Mouse (Mus musculus) embryonic facial prominence, embryonic 15.5 days (tissue): Measurements from ENCODE around the gene Syne3. TPM values are rescaled to one million over a fixed set of nuclear protein-coding genes. Genes with fewer than 3 reads are reported as not detected.

ENCODE experiments used
- ATAC-seq: fragments of 200-750 bp; cut with Nextera tagmentation; 2 replicates; pipeline ENCODE4 v1.8.0; 2017; ENCODE audit warnings: low read depth, moderate TSS enrichment; ENCODE audit not compliant: insufficient number of reproducible peaks, low FRiP score, low TSS enrichment
- H3K27ac ChIP-seq: fragments of 300-500 bp; sonication (generic); replicated peaks from 2 replicates; pipeline ENCODE4 v1.5.1; 2015; ENCODE audit warnings: mild to moderate bottlenecking, inconsistent platforms
- H3K27me3 ChIP-seq: fragments of 300-500 bp; sonication (generic); 2 replicates; pipeline ENCODE4 v1.6.1; 2015; ENCODE audit warnings: inconsistent platforms
- H3K36me3 ChIP-seq: fragments of 300-500 bp; sonication (generic); 2 replicates; pipeline ENCODE4 v1.6.1; 2015; ENCODE audit warnings: mild to moderate bottlenecking, inconsistent platforms
- H3K4me1 ChIP-seq: fragments of 300-500 bp; sonication (generic); 2 replicates; pipeline ENCODE4 v1.6.1; 2015; ENCODE audit warnings: inconsistent platforms
- H3K4me2 ChIP-seq: fragments of 300-500 bp; sonication (generic); replicated peaks from 2 replicates; pipeline ENCODE4 v1.6.1; 2015; ENCODE audit warnings: mild to moderate bottlenecking, inconsistent platforms
- H3K4me3 ChIP-seq: fragments of 300-500 bp; sonication (generic); replicated peaks from 2 replicates; pipeline ENCODE4 v1.5.1; 2015; ENCODE audit warnings: mild to moderate bottlenecking, inconsistent platforms
- H3K9ac ChIP-seq: fragments of 300-500 bp; sonication (generic); 2 replicates; pipeline ENCODE4 v1.6.1; 2015; ENCODE audit warnings: inconsistent platforms
- H3K9me3 ChIP-seq: fragments of 300-500 bp; sonication (generic); replicated peaks from 2 replicates; pipeline ENCODE4 v1.6.1; 2016; ENCODE audit warnings: inconsistent platforms
- WGBS: fragments of 180-500 bp; shearing (Covaris S2); methylation state at CpG from one replicate; pipeline ENCODE4 v1.1.7; 2015; 5-methylcytosine and 5-hydroxymethylcytosine counted together
- polyA plus RNA-seq: library from polyadenylated mRNA; unstranded; fragments of >200 nt; fragmentation: Nextera tagmentation; extraction: Ambion mirVana; gene quantifications from 2 replicates; pipeline ENCODE4 v1.2.1, GENCODE M21; 2015

Syne3 gene
- polyA plus RNA-seq, 1 experiment from 2014 or later = 3.6 TPM

DNA sequence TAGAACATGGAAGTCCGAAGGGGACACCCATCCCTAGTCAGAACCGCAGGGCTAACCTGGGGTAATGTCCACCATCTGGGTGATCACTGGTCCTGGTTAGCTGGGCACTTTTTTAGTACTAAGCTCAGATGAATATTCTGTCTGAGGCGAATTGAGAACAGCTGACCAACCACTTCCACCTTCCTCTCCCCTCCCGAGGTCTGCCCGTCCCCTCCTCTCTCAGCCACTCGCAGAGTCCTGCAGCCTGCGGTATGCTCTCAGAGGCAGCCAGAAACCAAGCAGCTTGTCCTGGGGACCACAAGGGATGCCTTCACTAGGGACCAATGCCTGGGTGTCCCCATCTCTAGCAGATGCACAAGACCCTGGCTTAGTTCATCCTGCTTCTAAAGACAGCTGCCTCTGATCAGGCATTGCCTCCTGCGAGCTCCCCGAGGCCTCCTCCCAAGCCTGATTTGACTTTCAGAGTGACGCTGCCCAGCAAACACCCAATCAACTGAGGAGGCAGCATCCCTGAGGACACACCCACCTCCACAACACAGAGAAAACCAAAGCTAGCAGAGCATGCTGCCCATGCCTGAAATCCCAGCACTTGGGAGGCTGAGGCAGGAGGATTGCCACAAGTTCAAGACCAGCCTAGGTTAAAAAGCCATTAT, 11.8 kb downstream of the Syne3 start:
- no peak overlapping the region for H3K27ac ChIP-seq
- WGBS = 66% methylated on average over 10 of the region's 10 CpGs
- H3K9ac ChIP-seq = no peak overlapping the region
- no peak overlapping the region for H3K4me3 ChIP-seq
- H3K27me3 ChIP-seq = no peaks in the 10 kb centered on the region
- H3K4me1 ChIP-seq = peaks cover 18% of the 10 kb centered on the region
- H3K9me3 ChIP-seq = no peaks in the 10 kb centered on the region
- H3K4me2 ChIP-seq = no peak overlapping the region
- no peaks in the 10 kb centered on the region for H3K36me3 ChIP-seq
- no peak for ATAC-seq

DNA sequence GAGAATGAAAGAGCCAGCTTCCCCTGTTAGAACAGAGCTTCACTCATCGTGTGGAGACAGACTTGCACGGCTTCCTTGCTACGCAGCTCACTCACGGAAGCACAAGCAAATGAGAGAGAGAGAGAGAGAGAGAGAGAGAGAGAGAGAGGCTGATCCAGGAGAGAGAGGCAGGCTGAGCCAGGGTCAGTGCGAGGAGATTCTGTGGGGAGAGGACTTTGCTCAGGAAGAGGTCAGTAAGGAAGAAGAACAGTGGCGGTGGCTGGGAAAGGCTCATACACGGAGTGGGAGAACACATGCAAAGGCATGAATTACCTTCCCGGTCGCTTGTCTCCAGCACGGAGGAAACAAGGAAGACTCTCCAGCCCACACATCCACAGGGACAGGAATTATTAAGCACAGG, 12.4 kb downstream of the Syne3 start:
- Histone ChIP-seq H3K27me3 (no peaks in the 10 kb centered on the region), H3K27ac (no peak overlapping the region), H3K4me1 (peaks cover 13% of the 10 kb centered on the region), H3K4me3 (no peak overlapping the region), H3K9ac (no peak overlapping the region), H3K9me3 (no peaks in the 10 kb centered on the region), H3K4me2 (no peak overlapping the region), H3K36me3 (no peaks in the 10 kb centered on the region)
- ATAC-seq = no peak
- WGBS = 76% methylated on average over 10 of the region's 10 CpGs

DNA sequence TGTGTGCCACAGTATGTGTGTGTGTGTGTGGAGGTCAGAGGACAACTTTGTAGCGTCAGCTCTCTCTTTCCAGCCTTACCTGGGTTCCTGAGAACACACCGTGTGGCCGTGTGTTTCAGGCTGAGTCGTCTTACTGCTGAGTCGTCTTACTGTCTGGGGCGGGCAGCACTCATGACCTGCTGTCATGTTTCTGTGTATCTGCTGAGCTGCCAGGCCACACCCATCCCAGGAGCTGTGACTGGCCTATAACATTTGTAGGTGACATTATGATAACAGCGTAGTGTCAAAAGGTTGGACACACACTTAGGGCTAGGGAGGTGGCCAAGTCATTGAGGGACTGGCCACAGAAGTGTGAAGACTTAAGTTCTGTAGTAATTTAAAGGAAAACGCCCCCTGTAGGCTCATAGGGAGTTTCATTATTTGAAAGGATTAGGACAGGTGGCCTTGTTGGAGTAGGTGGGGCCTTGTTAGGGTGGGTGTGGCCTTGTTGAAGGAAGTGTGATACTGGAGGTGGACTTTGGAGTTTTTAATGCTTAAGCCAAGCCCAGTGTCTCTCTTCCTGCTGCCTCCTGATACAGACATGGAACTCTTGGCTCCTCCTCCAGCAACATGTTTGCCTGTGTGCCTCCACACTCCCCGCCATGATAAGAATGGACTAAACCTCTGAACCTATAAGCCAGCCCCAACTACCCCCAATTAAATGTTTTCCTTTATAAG, 13.4 kb downstream of the Syne3 start:
- 81% methylated on average over 9 of the region's 9 CpGs for whole genome bisulfite sequencing
- H3K27me3 ChIP-seq = no peaks in the 10 kb centered on the region
- no peaks in the 10 kb centered on the region for H3K9me3 ChIP-seq

DNA sequence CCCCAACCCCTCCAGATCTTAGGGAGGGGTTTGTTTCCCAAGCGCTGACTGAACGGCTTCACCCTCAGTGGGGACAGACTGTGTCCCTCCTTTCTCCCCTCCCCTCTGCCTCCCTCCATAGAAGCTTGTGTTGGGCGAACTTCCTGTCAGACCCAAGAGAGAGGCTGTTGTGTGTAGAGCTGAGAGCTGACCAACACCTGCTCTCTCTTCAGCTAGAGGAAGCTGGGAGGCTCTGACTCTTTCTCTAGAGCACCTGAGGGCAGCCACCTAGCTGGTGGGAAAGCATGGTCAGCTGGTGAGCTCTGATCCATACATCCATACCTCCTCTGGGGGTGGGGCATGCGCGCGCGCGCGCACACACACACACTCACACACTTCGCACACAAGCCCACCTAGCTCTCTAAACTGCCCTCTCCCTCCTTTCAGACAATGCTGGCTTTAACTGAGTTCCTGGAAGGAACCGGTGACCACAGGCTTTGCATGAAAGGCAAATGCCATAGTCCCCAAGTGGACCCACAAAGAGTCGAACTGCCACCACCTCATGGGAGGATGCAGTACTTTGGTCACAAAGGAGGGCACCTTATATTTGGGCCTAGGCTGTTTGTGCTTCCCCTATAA, 14.2 kb downstream of the Syne3 start:
- whole genome bisulfite sequencing = 85% methylated on average over 12 of the region's 12 CpGs

More for the DNA sequence above, 13.4 kb downstream of the Syne3 start:
- H3K4me1 ChIP-seq = peaks cover 13% of the 10 kb centered on the region
- H3K4me3 ChIP-seq = no peak overlapping the region
- H3K4me2 ChIP-seq = no peak overlapping the region
- H3K27ac ChIP-seq = no peak overlapping the region
- ATAC-seq = no peak
- no peak overlapping the region for H3K9ac ChIP-seq
- H3K36me3 ChIP-seq = no peaks in the 10 kb centered on the region

DNA sequence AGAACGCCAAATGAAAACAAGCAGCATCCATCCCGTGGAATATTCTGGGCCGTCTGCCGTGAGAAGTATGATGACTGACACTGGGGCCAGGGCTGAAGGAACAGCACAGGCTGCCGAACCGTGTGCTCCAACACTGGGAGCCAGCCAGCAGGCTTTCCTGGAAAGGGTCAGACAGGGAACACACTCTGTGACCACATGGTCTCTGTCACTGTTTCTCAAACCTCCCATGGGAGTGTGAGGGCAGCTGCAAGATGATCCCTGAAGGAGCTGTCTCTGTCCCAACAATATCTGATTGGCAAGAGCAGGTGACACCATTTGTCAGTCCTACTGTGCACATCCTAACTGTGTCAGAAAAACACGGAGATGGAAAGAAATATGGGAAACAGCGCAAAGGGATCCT, 16.8 kb downstream of the Syne3 start:
- no peak for ATAC-seq
- H3K36me3 ChIP-seq = no peaks in the 10 kb centered on the region
- 0 out of 2 replicates have a peak, but pooled peaks cover under 1% of the 10 kb centered on the region for H3K4me1 ChIP-seq
- H3K4me3 ChIP-seq = no peak overlapping the region
- no peak overlapping the region for H3K4me2 ChIP-seq
- H3K27me3 ChIP-seq = no peaks in the 10 kb centered on the region
- no peak overlapping the region for H3K9ac ChIP-seq
- H3K27ac ChIP-seq = peak overlapping the region; percentile 29; the same call in 1 of the 2 replicates
- 69% methylated on average over 8 of the region's 8 CpGs for WGBS
- H3K9me3 ChIP-seq = no peaks in the 10 kb centered on the region

More for the DNA sequence above, 14.2 kb downstream of the Syne3 start:
- no peak for ATAC-seq
- no peak overlapping the region for H3K4me3 ChIP-seq
- H3K4me2 ChIP-seq = no peak overlapping the region
- no peaks in the 10 kb centered on the region for H3K27me3 ChIP-seq
- peaks cover 9% of the 10 kb centered on the region for H3K4me1 ChIP-seq
- no peaks in the 10 kb centered on the region for H3K9me3 ChIP-seq
- H3K9ac ChIP-seq = no peak overlapping the region
- H3K27ac ChIP-seq = no peak overlapping the region
- H3K36me3 ChIP-seq = no peaks in the 10 kb centered on the region

DNA sequence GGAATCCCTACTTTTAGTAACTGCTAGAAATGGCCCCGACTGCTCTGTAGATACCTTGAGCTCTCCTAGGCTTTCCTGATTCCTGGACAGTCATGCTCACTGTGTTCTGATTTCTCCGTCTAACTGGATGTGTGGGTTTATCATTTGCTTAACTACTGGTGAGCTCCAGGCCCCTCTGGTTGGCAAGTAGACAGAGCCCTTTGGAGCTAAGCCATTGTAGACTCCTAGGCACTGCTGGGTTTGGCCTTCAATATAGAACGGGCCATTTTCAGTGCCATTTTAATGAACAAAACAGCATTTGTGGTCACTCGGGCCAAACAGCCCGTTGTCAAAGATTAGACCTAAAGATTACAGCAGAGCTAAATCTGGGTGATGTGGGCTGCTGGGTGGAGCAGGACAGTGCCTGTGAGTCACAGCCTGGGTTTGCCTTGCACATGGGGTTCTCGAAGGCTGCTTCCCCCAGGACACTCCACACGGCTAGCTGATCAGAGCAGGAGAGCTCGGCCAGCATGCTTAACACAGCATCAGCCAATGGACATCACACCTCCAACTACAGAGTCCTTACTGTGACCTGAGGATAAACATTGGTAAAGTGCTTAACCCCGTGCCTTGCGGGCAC, 17.4 kb downstream of the Syne3 start:
- H3K4me3 ChIP-seq = no peak overlapping the region
- H3K9ac ChIP-seq = no peak overlapping the region
- peak overlapping the region; percentile 29; the same call in 1 of the 2 replicates for H3K27ac ChIP-seq
- H3K4me2 ChIP-seq = no peak overlapping the region
- H3K9me3 ChIP-seq = no peaks in the 10 kb centered on the region
- H3K36me3 ChIP-seq = no peaks in the 10 kb centered on the region
- no peaks in the 10 kb centered on the region for H3K27me3 ChIP-seq
- no peak for ATAC-seq
- peaks cover 2% of the 10 kb centered on the region; the same call in 1 of the 2 replicates for H3K4me1 ChIP-seq
- WGBS = 79% methylated on average over 10 of the region's 10 CpGs

DNA sequence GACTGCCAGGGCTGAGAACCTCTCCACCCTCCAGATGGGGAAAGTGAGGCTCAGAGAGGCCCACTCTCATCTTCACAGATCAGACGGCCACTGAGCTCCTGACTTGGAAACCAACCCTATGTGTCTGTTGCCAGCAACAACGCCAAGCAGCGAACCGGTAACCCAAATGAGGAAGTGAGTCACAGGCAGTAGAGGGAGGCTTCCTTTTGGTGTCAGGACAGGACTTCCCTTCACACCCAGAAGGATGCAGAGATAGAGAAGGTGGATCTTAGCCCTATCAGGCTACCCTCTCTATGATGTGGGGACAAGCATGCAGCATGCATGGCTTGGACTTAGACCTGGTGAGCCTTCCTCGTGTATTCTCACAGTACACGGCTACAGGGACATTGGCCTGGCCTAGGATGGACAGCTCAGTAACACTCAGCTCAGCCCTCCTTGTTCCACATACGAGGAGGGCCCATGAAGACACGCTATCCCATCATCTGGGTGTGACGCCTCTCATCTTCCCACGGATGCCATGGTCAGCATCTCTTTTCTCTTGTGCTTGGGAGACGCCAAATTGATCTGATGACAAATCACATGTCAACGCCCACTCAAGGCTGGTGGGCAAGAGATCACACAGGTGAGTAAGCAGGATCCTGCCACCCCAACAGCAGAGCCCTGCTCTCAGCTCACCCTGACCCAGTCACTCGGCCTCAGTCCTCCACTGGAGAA, 18.7 kb downstream of the Syne3 start:
- 77% methylated on average over 13 of the region's 13 CpGs for WGBS
- ATAC-seq = no peak
- H3K9ac ChIP-seq = no peak overlapping the region
- no peak overlapping the region for H3K4me2 ChIP-seq
- no peak overlapping the region for H3K4me3 ChIP-seq
- peaks cover 6% of the 10 kb centered on the region; the same call in 1 of the 2 replicates for H3K4me1 ChIP-seq
- no peaks in the 10 kb centered on the region for H3K9me3 ChIP-seq
- no peak overlapping the region for H3K27ac ChIP-seq
- H3K36me3 ChIP-seq = no peaks in the 10 kb centered on the region
- H3K27me3 ChIP-seq = no peaks in the 10 kb centered on the region

DNA sequence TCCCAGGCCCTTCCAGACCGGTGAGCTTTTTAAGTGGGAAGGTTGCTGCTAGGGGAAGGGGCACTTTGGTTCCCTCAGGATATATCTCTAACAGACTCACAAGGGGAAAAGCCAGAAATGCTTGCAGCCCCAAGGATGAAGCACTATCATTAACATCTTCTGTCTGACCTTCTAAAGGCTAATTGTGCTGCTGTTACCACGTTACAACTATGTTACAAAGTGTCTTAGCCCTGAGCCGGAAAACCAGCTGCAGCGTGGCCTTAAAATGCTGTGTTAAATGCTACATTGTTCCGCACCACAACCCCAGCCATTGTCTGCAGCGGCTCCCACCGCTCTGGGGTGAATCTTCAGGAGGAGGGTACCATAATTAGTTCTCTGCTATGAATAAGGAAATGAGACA, 21.7 kb downstream of the Syne3 start:
- H3K4me3 ChIP-seq = no peak overlapping the region

DNA sequence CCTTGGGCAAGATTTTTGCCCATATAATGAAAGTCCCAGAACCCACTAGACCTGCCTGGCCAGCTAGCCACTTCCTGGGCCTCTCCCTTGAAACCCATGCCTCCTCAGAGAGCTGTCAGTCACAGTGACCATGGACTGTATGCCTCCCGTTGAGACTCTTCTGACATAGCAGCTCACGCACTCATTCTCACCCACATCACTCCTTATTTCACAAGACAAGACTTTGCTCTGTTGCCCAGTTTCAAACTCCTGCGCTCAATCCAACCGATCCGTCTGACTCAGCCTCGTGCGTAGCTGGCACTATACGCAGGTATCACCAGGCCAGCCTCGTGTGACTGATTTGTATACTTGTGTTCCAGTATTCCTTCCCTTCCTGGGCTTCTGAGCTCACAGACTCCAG, 22.8 kb downstream of the Syne3 start:
- no peak overlapping the region for H3K9ac ChIP-seq
- H3K27me3 ChIP-seq = no peaks in the 10 kb centered on the region
- 89% methylated on average over 9 of the region's 9 CpGs for WGBS
- no peaks in the 10 kb centered on the region for H3K9me3 ChIP-seq
- H3K27ac ChIP-seq = 0 out of 2 replicates have a peak overlapping the region, but pooled peaks have one; percentile 11
- H3K4me3 ChIP-seq = no peak overlapping the region
- peaks cover 27% of the 10 kb centered on the region for H3K4me1 ChIP-seq
- no peaks in the 10 kb centered on the region for H3K36me3 ChIP-seq
- no peak overlapping the region for H3K4me2 ChIP-seq
- no peak for ATAC-seq

More for the DNA sequence above, 21.7 kb downstream of the Syne3 start:
- Histone ChIP-seq H3K27ac (no peak overlapping the region), H3K36me3 (no peaks in the 10 kb centered on the region), H3K9ac (no peak overlapping the region), H3K9me3 (no peaks in the 10 kb centered on the region), H3K27me3 (no peaks in the 10 kb centered on the region), H3K4me2 (no peak overlapping the region), H3K4me1 (peaks cover 23% of the 10 kb centered on the region)
- WGBS = 51% methylated on average over 7 of the region's 7 CpGs
- ATAC-seq = no peak

DNA sequence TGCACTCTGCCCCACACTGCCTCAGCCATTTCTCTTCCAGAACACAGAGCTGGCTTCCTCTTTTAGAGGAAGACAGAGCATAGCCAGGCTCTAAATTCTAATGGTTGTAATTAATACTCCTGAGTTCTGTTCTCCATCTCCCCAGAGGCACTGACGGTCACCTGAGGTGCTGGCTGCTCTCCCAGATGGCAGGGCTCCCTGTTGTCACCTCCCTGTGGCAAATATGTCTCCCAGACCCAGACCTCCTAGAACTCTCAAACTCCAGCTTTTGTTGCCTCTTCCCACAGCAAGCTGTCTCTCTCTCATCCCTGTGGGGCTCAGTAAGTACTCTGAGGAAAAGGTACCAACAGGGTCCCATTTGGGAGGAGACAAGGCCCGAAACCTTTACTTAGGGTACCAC, 23.6 kb downstream of the Syne3 start:
- no peak overlapping the region for H3K4me2 ChIP-seq
- H3K9me3 ChIP-seq = no peaks in the 10 kb centered on the region
- H3K4me3 ChIP-seq = no peak overlapping the region
- H3K36me3 ChIP-seq = no peaks in the 10 kb centered on the region
- no peaks in the 10 kb centered on the region for H3K27me3 ChIP-seq
- H3K9ac ChIP-seq = no peak overlapping the region
- 78% methylated on average over 2 of the region's 2 CpGs for WGBS
- no peak overlapping the region for H3K27ac ChIP-seq
- no peak for ATAC-seq
- H3K4me1 ChIP-seq = peaks cover 27% of the 10 kb centered on the region

DNA sequence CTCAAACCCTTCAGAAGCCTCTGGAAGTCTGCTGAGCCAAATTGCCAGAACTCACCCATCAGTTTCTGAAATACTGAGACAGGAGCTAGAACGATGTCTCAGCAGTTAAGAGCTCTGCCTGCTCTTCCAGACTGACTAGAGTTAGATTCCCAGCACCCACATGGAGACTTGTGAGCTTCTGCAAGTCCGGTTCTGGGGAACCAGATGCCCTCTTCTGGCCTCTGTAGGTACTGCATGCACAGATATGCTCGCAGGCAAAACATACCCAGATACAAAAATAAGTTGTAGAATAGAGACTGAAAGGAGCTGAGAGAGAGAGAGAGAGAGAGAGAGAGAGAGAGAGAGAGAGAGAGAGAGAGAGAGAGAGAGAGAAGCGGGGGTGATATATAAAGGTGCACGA, 24.5 kb downstream of the Syne3 start:
- Histone ChIP-seq H3K36me3 (no peaks in the 10 kb centered on the region), H3K4me1 (peaks cover 27% of the 10 kb centered on the region), H3K9me3 (no peaks in the 10 kb centered on the region), H3K4me2 (no peak overlapping the region), H3K9ac (no peak overlapping the region), H3K4me3 (no peak overlapping the region), H3K27ac (no peak overlapping the region), H3K27me3 (no peaks in the 10 kb centered on the region)
- no peak for ATAC-seq
- 84% methylated on average over 5 of the region's 5 CpGs for WGBS
